Mouse (Mus musculus) bone marrow, adult 2 months (tissue): ENCODE measurements around the gene Hnrnpa3.

Experiments used
- CTCF ChIP-seq: fragments of 200-500 bp; IDR thresholded peaks from 2 replicates; pipeline ENCODE4 v1.5.1; 2011; ENCODE audit warnings: low read length, control low read depth; ENCODE audit not compliant: control insufficient read depth, insufficient read depth
- POLR2A ChIP-seq: fragments of 200-500 bp; IDR thresholded peaks from 2 replicates; pipeline ENCODE4 v1.6.1; 2011; ENCODE audit warnings: low read depth, mild to moderate bottlenecking, control low read depth, low read length, borderline replicate concordance; ENCODE audit not compliant: control insufficient read depth

GRCm38 (mm10) chr2:75653150-75653549, 5.9 kb upstream of the Hnrnpa3 start:
- TF ChIP-seq CTCF (no peak), POLR2A (no peak)
